Mouse (Mus musculus): Measurements from ENCODE around the gene Gm45062.

Gm45062 gene

GRCm38 (mm10) chr6:8419485-8420186 is 160.4 kb downstream of the Gm45062 start:
- 56% methylated on average over 4 of the region's 4 CpGs for WGBS

- 79% methylated on average over 1 of the region's 1 CpGs for WGBS
Measured at GRCm38 (mm10) chr6:8420187-8420503, 160.9 kb downstream of the Gm45062 start.

DNA sequence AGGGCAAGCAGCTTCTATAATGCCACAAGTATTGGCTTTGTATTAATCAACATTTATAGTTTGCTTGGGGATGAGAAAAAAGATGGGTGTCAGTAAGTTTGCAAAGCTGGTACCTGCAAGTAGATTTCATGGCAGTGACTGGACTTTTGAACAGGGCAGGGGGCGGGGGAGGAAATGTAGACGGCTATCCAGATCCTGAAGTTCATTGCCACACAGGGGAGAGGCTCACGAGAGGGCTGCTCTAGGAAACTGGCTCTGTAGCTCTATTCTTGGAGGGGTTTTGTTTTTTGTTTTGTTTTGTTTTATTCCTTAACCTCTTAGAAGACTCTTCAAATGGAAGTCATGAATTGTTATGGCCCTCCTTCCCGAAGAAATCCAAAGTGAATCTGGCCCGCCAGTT is 162.2 kb downstream of the Gm45062 start:
- 84% methylated on average over 5 of the region's 5 CpGs for WGBS

- 36% methylated on average over 10 of the region's 10 CpGs for WGBS
Measured at GRCm38 (mm10) chr6:8421959-8422581, 162.8 kb downstream of the Gm45062 start.

DNA sequence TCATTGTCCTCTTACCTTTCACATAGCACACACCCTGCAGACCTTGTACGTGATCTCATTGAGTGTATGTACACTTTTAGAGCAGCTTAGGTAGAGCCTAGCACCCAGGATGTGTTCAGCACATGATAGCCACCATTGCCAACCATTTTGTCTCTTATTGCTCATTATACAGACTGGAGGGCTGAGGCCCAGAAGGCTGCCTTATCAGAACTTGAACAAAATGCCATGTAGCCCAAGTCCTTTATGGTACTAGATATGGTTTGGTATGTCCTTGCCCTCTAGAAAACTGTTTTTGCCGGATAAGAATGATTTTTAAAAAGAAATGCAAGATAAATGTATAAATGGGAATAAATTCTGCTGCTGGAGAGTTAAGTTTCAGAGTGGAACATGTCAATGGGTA is 163.9 kb downstream of the Gm45062 start:
- WGBS = 95% methylated on average over 2 of the region's 2 CpGs

DNA sequence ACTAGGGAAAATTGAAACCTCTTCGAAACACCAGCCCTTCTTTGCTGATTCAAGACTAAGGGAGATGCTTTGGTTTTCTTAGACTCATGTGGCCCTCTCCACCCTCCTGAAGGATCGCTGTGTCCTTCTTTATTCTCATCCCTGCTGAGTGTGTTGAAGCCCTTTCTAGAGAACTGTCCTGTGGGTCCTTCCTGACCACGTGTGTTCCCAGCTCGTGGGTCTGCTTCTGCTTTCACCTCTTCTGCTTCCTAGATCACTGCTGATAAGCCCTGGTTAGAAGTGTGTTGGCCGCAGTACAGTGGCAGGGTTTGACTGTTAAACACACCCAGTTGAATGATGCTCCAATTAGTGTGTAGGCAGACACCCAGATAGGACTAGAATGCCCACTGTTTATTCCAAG is 168.4 kb downstream of the Gm45062 start:
- WGBS = 83% methylated on average over 5 of the region's 5 CpGs

GRCm38 (mm10) chr6:8430610-8431234 is 171.5 kb downstream of the Gm45062 start:
- WGBS = 74% methylated on average over 9 of the region's 9 CpGs

GRCm38 (mm10) chr6:8433179-8433578 is 173.9 kb downstream of the Gm45062 start:
- 71% methylated on average over 9 of the region's 9 CpGs for WGBS

DNA sequence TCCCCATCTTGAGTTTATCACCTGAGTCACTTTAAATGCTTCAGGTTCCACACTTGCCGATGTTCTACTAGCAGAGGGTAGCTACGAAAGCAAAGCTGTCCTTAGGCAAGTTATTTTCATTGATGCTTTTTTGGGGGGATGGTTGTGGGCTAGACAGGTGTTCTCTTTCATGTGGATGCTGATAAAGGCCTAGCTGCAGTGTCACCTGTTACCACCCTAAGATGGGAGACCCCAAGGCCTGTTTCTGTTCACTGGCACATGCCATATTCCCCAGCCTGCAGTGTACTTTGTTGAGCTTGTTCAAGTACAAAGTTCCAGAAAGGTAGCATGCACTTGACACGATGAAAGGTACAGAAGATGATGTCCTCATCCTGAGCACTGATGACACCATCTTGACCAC is 178.7 kb downstream of the Gm45062 start:
- 95% methylated on average over 3 of the region's 3 CpGs for WGBS

GRCm38 (mm10) chr6:8441814-8442213 is 182.6 kb downstream of the Gm45062 start:
- 93% methylated on average over 3 of the region's 3 CpGs for WGBS

DNA sequence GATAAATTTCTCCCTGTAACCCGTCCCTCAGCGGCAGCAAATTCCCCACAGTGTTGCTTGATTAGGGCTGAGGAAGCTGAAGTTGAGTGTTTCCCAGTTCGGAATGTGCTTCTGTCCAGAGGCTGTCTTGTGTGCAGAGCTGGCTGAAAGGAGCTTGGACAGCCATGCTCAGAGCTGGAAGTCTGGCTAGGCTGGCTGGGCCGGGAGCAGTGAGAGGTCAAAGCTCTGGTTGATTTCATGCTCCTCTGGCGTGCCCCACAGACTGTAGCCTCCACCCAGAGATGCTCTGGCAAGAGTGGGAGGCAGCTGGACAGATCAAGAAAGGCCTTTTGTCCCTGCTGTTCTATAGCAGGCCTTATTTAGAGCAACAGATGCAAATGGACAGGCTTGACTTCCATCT is 187.5 kb downstream of the Gm45062 start:
- 68% methylated on average over 5 of the region's 5 CpGs for WGBS

GRCm38 (mm10) chr6:8455599-8455998 is 196.3 kb downstream of the Gm45062 start:
- 87% methylated on average over 5 of the region's 5 CpGs for WGBS

- WGBS = 85% methylated on average over 4 of the region's 4 CpGs
Measured at GRCm38 (mm10) chr6:8458596-8458995, 199.3 kb downstream of the Gm45062 start.

DNA sequence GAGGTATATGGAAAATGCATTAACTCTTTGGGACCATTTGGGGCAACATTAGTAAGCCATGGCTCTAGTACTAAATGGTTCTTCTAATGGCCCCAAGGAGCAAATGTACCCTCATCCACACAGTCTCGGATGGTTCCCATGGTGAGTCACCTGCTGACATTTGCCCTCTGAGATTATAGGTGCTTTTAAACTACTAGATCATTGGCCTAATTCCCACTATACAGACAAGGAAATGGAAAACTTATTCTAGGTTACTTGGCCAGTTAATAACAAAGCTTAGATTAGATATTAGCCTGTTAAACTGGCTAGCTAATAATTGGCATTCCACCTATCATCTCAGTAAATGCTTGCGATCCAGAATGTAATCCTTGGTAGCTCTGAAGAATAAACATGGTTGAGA is 203.2 kb downstream of the Gm45062 start:
- WGBS = 96% methylated on average over 2 of the region's 2 CpGs

GRCm38 (mm10) chr6:8465388-8465787 is 206.1 kb downstream of the Gm45062 start:
- WGBS = 93% methylated on average over 1 of the region's 1 CpGs

- 86% methylated on average over 5 of the region's 5 CpGs for WGBS
Measured at GRCm38 (mm10) chr6:8465985-8466384, 206.7 kb downstream of the Gm45062 start.

DNA sequence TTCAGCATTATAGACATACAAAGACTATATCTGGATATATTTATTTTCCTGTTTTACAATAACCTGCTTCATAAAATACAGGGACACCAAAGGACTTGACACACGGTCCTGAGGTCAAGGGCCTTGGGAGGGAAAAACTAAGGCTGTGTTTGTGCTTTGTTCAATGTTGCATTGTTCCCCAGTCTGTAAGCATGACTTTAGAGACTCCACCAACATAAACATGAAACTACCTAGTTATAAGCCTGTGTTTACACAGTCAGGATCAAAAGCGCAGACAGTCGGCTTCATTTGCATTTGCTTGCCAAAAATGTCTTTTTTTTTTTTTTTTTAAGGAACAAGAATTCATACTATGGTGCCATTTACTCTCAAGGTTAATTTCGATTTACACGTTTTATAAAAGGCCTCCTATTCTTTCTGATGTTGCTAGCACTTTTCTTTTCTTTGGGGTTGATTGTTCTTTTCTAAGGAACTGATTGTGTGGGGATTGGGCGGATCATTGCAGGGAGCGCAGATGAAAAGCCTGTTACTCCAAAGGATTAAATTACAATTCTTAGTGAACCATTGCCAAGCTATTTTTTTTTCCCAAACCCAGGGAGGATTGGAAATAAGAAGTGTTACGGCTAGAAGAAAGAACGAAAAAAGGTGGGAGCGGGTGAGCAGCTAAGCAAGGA is 208.6 kb downstream of the Gm45062 start:
- WGBS = 45% methylated on average over 10 of the region's 10 CpGs

- WGBS = 93% methylated on average over 3 of the region's 3 CpGs
Measured at GRCm38 (mm10) chr6:8469918-8470317, 210.7 kb downstream of the Gm45062 start.

- WGBS = 86% methylated on average over 3 of the region's 3 CpGs
Measured at GRCm38 (mm10) chr6:8472125-8472524, 212.9 kb downstream of the Gm45062 start.

DNA sequence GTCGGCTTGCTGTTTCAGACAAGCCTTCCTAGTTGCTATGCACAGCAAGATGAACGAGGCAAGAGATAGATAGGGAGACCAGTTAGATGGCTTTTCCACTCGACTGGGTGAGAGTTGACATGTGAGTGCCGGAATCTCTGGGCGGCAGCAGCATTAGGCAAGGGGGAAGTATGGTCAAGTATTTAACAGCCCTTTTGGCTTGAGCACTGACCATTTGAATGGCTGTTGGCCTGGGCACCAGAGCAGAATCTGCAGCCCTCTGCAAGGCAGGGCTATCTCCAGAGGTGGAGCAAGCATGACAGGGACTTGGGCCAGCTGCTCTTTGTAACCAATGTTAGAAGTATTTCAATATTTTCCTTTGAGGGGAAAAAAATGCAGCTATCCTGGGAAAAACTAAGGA is 213.7 kb downstream of the Gm45062 start:
- 74% methylated on average over 5 of the region's 5 CpGs for WGBS

DNA sequence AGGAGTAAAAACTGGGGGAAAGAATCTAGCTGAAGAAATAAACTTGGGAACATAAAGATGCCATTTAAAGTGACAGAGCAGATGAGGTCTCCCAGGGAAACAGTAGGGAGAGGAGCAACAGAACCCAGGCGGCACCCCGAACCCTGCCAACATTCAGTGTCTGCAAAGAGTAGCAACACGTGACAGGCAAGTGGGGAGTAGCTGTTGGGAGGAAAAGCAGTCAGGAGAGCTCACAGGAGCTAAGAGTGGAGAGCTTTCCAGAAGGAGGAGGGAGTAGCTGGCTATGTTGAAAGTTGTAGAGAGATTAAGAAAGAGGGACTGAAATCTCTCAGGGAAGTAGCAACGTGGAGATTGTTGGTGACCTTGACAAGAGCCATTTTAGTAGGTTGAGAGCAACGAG is 214.2 kb downstream of the Gm45062 start:
- 37% methylated on average over 5 of the region's 5 CpGs for WGBS

DNA sequence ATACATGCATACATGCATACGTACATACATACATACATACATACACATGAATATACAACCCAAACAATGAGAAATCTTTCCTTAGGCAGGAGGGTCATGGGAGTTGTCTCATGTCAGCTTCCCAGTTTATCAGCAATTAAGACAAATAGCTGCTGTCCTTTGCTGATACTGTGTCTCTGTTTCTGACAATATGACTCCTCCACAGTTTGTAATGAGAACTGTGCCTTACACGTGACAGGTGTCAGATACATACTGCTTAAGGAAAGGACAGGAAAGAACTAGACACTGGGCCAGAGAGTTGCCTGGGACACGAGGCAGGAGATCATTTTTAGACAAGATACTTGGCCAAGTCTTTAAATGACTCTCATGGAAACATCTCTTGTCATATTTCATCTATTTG is 215.1 kb downstream of the Gm45062 start:
- WGBS = 82% methylated on average over 3 of the region's 3 CpGs

DNA sequence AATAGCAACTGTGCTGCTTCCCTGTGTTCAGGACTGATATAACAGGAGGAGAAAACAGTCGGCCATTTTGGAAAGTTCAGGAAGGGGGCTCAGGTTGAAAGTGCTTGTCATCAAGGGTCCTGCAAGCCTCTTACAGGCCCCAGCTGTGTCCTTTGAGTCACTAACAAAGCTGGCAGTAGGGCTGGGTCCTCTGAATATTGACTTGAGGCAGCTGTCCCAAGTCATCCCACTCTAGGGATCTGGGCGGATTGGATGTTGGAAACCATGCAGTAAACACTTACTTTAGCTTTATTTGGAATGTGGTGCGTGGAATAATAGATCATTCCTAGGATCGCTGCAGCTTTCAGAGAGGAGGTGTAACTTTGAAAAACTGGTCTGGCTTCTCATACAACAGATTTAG is 215.6 kb downstream of the Gm45062 start:
- 73% methylated on average over 4 of the region's 4 CpGs for WGBS
